Mouse (Mus musculus): ENCODE results near the gene Zmynd11.

The Zmynd11 gene

GRCm38 (mm10) chr13:9712971-9713370 is 52.2 kb downstream of the Zmynd11 start:
- DNase-seq: no peak

GRCm38 (mm10) chr13:9712409-9712808 is 52.7 kb downstream of the Zmynd11 start:
- peak; percentile 53 for DNase-seq

- no peak for DNase-seq
Observed at GRCm38 (mm10) chr13:9708433-9709240, 56.5 kb downstream of the Zmynd11 start.

GRCm38 (mm10) chr13:9706720-9707119 is 58.4 kb downstream of the Zmynd11 start:
- no peak for DNase-seq

- no peak for DNase-seq
Observed at GRCm38 (mm10) chr13:9702615-9703235, 62.4 kb downstream of the Zmynd11 start.

GRCm38 (mm10) chr13:9697340-9697739 is 67.8 kb downstream of the Zmynd11 start:
- no peak for DNase-seq

GRCm38 (mm10) chr13:9695809-9696208 is 69.3 kb downstream of the Zmynd11 start:
- no peak for DNase-seq

GRCm38 (mm10) chr13:9695403-9695802 is 69.7 kb downstream of the Zmynd11 start:
- no peak for DNase-seq

- no peak for DNase-seq
Observed at GRCm38 (mm10) chr13:9694651-9695050, 70.5 kb downstream of the Zmynd11 start.

GRCm38 (mm10) chr13:9692876-9693275 is 72.3 kb downstream of the Zmynd11 start:
- no peak for DNase-seq

GRCm38 (mm10) chr13:9689366-9689765 is 75.8 kb downstream of the Zmynd11 start:
- no peak for DNase-seq

GRCm38 (mm10) chr13:9686765-9687164 is 78.4 kb downstream of the Zmynd11 start:
- no peak for DNase-seq

- DNase-seq: no peak
Observed at GRCm38 (mm10) chr13:9686261-9686660, 78.9 kb downstream of the Zmynd11 start.

GRCm38 (mm10) chr13:9684153-9684923 is 80.8 kb downstream of the Zmynd11 start:
- DNase-seq: peak; percentile 69

- no peak for DNase-seq
Observed at GRCm38 (mm10) chr13:9683280-9683679, 81.8 kb downstream of the Zmynd11 start.

GRCm38 (mm10) chr13:9681492-9681891 is 83.6 kb downstream of the Zmynd11 start:
- DNase-seq: no peak

GRCm38 (mm10) chr13:9674126-9674525 is 91.0 kb downstream of the Zmynd11 start:
- DNase-seq: no peak

- DNase-seq: no peak
Observed at GRCm38 (mm10) chr13:9669246-9669645, 95.9 kb downstream of the Zmynd11 start.

GRCm38 (mm10) chr13:9667954-9668496 is 97.1 kb downstream of the Zmynd11 start:
- DNase-seq: no peak

GRCm38 (mm10) chr13:9663593-9663992 is 101.5 kb downstream of the Zmynd11 start:
- DNase-seq: no peak

GRCm38 (mm10) chr13:9660711-9661110 is 104.4 kb downstream of the Zmynd11 start:
- DNase-seq: no peak

- DNase-seq: no peak
Observed at GRCm38 (mm10) chr13:9656613-9657012, 108.5 kb downstream of the Zmynd11 start.

- DNase-seq: no peak
Observed at GRCm38 (mm10) chr13:9653018-9653417, 112.1 kb downstream of the Zmynd11 start.

Data from layer of hippocampus, adult 9-11 months (tissue).